Mouse (Mus musculus): Measurements from ENCODE around the gene Xrcc3.

GRCm38 (mm10) chr12:111829447-111829846 lies 15.8 kb upstream of the Xrcc3 start:
- TF ChIP-seq EP300 (optimal IDR thresholded peaks at IDR 0.05), result no peak
- TF ChIP-seq CTCF (IDR thresholded peaks at IDR 0.05; ENCODE audit: low read depth), result no peak
